Mouse (Mus musculus) cortical plate, adult 2 months (tissue): ENCODE measurements around the gene Cmss1.

Source experiments
- CTCF ChIP-seq: fragments of 200-500 bp; IDR thresholded peaks from 2 replicates; pipeline ENCODE4 v1.5.1; 2011; ENCODE audit warnings: mild to moderate bottlenecking, control low read depth, low read length; ENCODE audit not compliant: insufficient read depth; ENCODE audit errors: extremely low read depth
- POLR2A ChIP-seq: fragments of 200-500 bp; IDR thresholded peaks from 2 replicates; pipeline ENCODE4 v1.6.1; 2011; ENCODE audit warnings: mild to moderate bottlenecking, low read length, control low read depth; ENCODE audit not compliant: insufficient read depth; ENCODE audit errors: extremely low read depth

GRCm38 (mm10) chr16:57417017-57417416, 189.6 kb downstream of the Cmss1 start:
- TF ChIP-seq CTCF (no peak), POLR2A (no peak)
